Mouse (Mus musculus): ENCODE results near the gene Ccdc24. TPM values are rescaled to one million over a fixed set of nuclear protein-coding genes. Genes with fewer than 3 reads are reported as not detected.

The Ccdc24 gene
- total and polyA plus RNA-seq, 2 experiments: 0.51 TPM; not detected in 1

DNA sequence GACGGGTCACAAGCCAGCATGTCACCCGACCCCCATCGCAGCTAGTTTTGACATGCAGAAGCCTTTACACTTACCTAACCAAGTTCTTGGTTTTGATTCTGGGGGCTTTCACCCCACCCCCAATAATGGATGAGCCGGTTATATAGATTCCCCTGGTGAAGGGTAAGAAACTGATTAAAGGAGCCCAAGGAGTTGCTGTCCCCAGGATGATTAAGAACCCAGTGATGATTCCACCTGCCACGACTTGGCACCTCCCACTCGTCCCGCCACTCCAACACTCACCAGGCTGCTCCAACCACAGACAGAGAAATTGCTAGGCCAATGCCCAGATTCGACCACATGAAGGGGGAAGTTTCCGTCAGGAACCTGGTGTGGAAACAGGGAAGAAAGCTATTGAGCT is 13.6 kb upstream of the Ccdc24 start:
- 0 out of 2 replicates have a peak overlapping the region, but pooled peaks have one; percentile 96 for H3K9ac ChIP-seq (ENCODE audit: low read depth, low read length)
- no peaks in the 10 kb centered on the region for H3K27me3 ChIP-seq (ENCODE audit: control insufficient read depth, insufficient read depth, low read length)
- 84% methylated on average over 9 of the region's 9 CpGs for WGBS
- peaks cover 10% of the 10 kb centered on the region for H3K4me1 ChIP-seq (ENCODE audit: control insufficient read depth, insufficient read depth, low read length)
- H3K36me3 ChIP-seq (ENCODE audit: control insufficient read depth, insufficient read depth, low read length): peaks cover 12% of the 10 kb centered on the region; the same call in 1 of the 2 replicates
- no peak for TF ChIP-seq POLR2A (IDR thresholded peaks at IDR 0.05; ENCODE audit: extremely low read depth, insufficient read depth, low read length)
- TF ChIP-seq CTCF (IDR thresholded peaks at IDR 0.05; ENCODE audit: low read depth, low read length): no peak
- H3K4me3 ChIP-seq (ENCODE audit: insufficient read depth, low read depth, low read length): peak overlapping the region; percentile 86; the same call in 1 of the 2 replicates
- no peak for DNase-seq (ENCODE audit: extremely low read depth, low read depth, low spot score)
- peaks cover 5% of the 10 kb centered on the region; the same call in 1 of the 2 replicates for H3K79me2 ChIP-seq (ENCODE audit: control insufficient read depth, insufficient read depth, low read length)
- no peak overlapping the region for H3K27ac ChIP-seq (replicated peaks; ENCODE audit: insufficient read depth, low read depth, low read length)

DNA sequence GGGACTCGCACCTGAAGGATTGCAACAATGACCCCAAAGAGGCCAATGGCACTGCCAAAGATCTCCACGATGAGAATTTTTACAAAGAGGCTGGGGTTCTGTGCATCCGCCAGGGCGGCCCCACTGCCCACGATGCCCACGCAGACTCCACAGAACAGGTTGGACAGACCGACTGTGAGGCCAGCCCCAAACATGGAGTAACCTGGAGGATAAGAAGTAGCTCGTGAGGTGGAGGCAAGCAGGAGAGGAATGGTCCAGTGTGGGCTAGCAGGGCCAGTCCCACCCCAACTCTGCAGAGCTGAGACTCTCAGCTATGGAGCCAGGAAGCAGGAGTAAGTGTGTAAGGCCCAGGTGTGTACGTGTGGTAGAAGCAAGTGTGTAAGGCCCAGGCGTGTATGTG is 12.7 kb upstream of the Ccdc24 start:
- Histone ChIP-seq H3K4me3 (ENCODE audit: insufficient read depth, low read depth, low read length) (no peak overlapping the region), H3K9ac (ENCODE audit: low read depth, low read length) (no peak overlapping the region), H3K79me2 (ENCODE audit: control insufficient read depth, insufficient read depth, low read length) (peaks cover 5% of the 10 kb centered on the region; the same call in 1 of the 2 replicates)

DNA sequence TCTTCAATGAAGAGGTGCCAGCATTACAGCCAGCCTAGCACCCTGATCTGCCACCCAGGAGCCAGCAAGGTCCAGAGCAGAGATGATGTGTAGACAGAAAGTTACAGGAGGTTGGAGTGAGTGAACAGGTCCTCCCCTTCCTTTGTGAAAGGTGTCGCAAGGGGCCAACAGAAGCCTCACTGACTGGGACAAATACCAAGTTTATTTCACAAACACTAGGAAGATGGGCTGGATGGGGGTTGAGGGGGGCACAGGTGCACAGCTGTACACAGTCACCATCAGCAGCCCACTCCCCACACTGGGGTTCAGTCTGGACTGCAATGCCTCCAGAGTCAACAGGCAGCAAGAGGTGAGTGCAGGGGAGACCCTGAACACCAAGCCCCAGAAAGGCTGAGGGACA is 11.8 kb upstream of the Ccdc24 start:
- WGBS: 27% methylated on average over 1 of the region's 1 CpGs
- H3K79me2 ChIP-seq (ENCODE audit: control insufficient read depth, insufficient read depth, low read length): peaks cover 5% of the 10 kb centered on the region; the same call in 1 of the 2 replicates
- DNase-seq (ENCODE audit: extremely low read depth, low read depth, low spot score): no peak
- TF ChIP-seq CTCF (IDR thresholded peaks at IDR 0.05; ENCODE audit: low read depth, low read length) (no peak), POLR2A (IDR thresholded peaks at IDR 0.05; ENCODE audit: extremely low read depth, insufficient read depth, low read length) (no peak)
- peaks cover 12% of the 10 kb centered on the region; the same call in 1 of the 2 replicates for H3K36me3 ChIP-seq (ENCODE audit: control insufficient read depth, insufficient read depth, low read length)
- no peaks in the 10 kb centered on the region for H3K27me3 ChIP-seq (ENCODE audit: control insufficient read depth, insufficient read depth, low read length)
- peaks cover 10% of the 10 kb centered on the region for H3K4me1 ChIP-seq (ENCODE audit: control insufficient read depth, insufficient read depth, low read length)
- H3K9ac ChIP-seq (ENCODE audit: low read depth, low read length): no peak overlapping the region
- H3K27ac ChIP-seq (replicated peaks; ENCODE audit: insufficient read depth, low read depth, low read length): no peak overlapping the region
- no peak overlapping the region for H3K4me3 ChIP-seq (ENCODE audit: insufficient read depth, low read depth, low read length)

More for the DNA sequence above, 12.7 kb upstream of the Ccdc24 start:
- Histone ChIP-seq H3K36me3 (ENCODE audit: control insufficient read depth, insufficient read depth, low read length) (peaks cover 12% of the 10 kb centered on the region; the same call in 1 of the 2 replicates), H3K27ac (replicated peaks; ENCODE audit: insufficient read depth, low read depth, low read length) (no peak overlapping the region), H3K4me1 (ENCODE audit: control insufficient read depth, insufficient read depth, low read length) (peaks cover 10% of the 10 kb centered on the region), H3K27me3 (ENCODE audit: control insufficient read depth, insufficient read depth, low read length) (no peaks in the 10 kb centered on the region)
- TF ChIP-seq POLR2A (IDR thresholded peaks at IDR 0.05; ENCODE audit: extremely low read depth, insufficient read depth, low read length): no peak
- TF ChIP-seq CTCF (IDR thresholded peaks at IDR 0.05; ENCODE audit: low read depth, low read length): no peak
- DNase-seq (ENCODE audit: extremely low read depth, low read depth, low spot score): no peak
- WGBS: 97% methylated on average over 10 of the region's 10 CpGs

DNA sequence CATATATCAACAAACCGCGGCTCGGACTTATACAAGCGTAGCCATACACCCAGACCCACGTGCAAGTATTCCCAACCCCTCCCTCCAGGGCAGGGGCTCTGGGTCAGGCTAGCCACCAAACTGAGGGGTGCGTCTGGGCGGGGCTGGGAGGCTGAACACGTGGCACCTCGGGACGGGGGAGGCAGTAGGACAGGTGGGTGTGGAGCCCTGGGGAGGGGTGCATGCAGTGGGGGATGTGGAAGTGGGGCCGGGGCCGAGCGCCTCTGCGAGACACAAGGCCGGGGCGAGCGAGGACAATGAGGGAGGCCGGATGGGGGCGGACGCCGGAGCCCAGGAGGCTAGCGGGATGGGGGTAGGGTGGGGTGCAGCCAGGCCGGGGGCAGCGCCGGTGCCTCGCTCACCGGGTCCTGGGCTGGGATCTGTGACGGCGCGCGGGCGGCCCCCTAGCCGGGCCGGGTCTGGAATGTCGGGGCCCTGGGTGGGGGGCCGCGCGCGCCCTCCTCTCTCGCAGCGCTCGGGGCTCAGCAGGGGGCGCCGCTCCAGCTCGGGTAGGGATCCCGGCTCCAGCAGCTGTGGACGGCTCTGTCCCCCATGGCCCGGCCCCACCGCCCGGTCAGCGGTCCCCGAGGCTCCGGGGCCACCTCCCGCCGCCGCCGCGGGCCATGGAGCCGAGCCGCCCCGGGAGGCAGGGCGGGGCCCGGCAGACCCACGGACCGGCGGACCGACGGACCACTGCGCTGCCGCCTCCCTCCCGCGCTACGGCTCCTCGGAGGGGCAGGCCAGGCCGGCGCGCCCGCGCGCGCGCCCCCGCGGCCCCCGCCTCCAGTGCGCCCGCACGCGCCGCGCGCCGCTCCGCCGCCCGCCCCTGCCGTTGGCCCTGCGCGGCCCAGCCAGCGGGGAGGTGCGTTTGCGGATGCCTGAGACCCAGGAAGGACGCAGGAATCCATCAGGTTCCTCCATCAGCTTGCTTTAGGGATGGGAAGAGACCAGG is 10.6 kb upstream of the Ccdc24 start, which contains the start of gene B4galt2:
Gene B4galt2, minus strand, starts transcription at position 787 of the 991 bp plus-strand sequence.
- no peaks in the 10 kb centered on the region for H3K27me3 ChIP-seq (ENCODE audit: control insufficient read depth, insufficient read depth, low read length)
- TF ChIP-seq POLR2A (IDR thresholded peaks at IDR 0.05; ENCODE audit: extremely low read depth, insufficient read depth, low read length): no peak
- no peak for TF ChIP-seq CTCF (IDR thresholded peaks at IDR 0.05; ENCODE audit: low read depth, low read length)
- H3K4me1 ChIP-seq (ENCODE audit: control insufficient read depth, insufficient read depth, low read length): peaks cover 10% of the 10 kb centered on the region
- H3K27ac ChIP-seq (replicated peaks; ENCODE audit: insufficient read depth, low read depth, low read length): no peak within 1 kb of the TSS
- H3K9ac ChIP-seq (ENCODE audit: low read depth, low read length): peak within 1 kb of the TSS; percentile 62
- 8% methylated on average over 84 of the region's 103 CpGs for WGBS
- H3K79me2 ChIP-seq (ENCODE audit: control insufficient read depth, insufficient read depth, low read length): peaks cover 5% of the 10 kb centered on the region; the same call in 1 of the 2 replicates
- peaks cover 12% of the 10 kb centered on the region; the same call in 1 of the 2 replicates for H3K36me3 ChIP-seq (ENCODE audit: control insufficient read depth, insufficient read depth, low read length)
- no peak for DNase-seq (ENCODE audit: extremely low read depth, low read depth, low spot score)
- peak within 1 kb of the TSS; percentile 47 for H3K4me3 ChIP-seq (ENCODE audit: insufficient read depth, low read depth, low read length)

DNA sequence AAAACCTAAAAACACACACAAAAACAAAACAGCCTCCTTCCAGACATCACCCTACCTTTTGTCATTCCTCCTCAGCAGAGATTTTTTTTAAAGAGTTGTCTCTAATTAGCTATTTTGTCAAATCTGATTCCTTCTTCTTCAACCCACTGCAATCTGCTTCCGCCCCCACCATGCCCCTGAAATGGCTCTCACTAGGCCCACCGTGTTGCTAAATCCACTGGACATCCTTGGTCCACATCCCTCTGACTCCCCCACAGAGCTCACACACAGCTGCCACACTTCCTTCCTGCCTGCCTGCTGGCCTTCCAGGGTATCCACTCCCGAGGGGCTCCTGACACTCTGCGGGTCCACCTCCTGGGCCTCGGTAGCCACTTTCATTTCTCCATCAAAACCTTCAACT is 6.3 kb upstream of the Ccdc24 start:
- TF ChIP-seq POLR2A (IDR thresholded peaks at IDR 0.05; ENCODE audit: extremely low read depth, insufficient read depth, low read length): no peak

More for the DNA sequence above, 6.3 kb upstream of the Ccdc24 start:
- Histone ChIP-seq H3K9ac (ENCODE audit: low read depth, low read length) (no peak overlapping the region), H3K27ac (replicated peaks; ENCODE audit: insufficient read depth, low read depth, low read length) (no peak overlapping the region), H3K79me2 (ENCODE audit: control insufficient read depth, insufficient read depth, low read length) (no peaks in the 10 kb centered on the region), H3K4me3 (ENCODE audit: insufficient read depth, low read depth, low read length) (no peak overlapping the region), H3K36me3 (ENCODE audit: control insufficient read depth, insufficient read depth, low read length) (no peaks in the 10 kb centered on the region), H3K4me1 (ENCODE audit: control insufficient read depth, insufficient read depth, low read length) (peaks cover 3% of the 10 kb centered on the region), H3K27me3 (ENCODE audit: control insufficient read depth, insufficient read depth, low read length) (no peaks in the 10 kb centered on the region)
- WGBS: 78% methylated on average over 5 of the region's 5 CpGs
- DNase-seq (ENCODE audit: extremely low read depth, low read depth, low spot score): no peak
